Mouse (Mus musculus): ENCODE results near the gene Ttll5.

Gene Ttll5

GRCm38 (mm10) chr12:85848164-85848958 is 23.9 kb downstream of the Ttll5 start:
- peak; percentile 54 for DNase-seq

GRCm38 (mm10) chr12:85850661-85851060 is 26.2 kb downstream of the Ttll5 start:
- no peak for DNase-seq

GRCm38 (mm10) chr12:85853836-85854235 is 29.4 kb downstream of the Ttll5 start:
- no peak for DNase-seq

- DNase-seq: no peak
Measured at GRCm38 (mm10) chr12:85854271-85854670, 29.8 kb downstream of the Ttll5 start.

- no peak for DNase-seq
Measured at GRCm38 (mm10) chr12:85857300-85857699, 32.8 kb downstream of the Ttll5 start.

- DNase-seq: no peak
Measured at GRCm38 (mm10) chr12:85859111-85859510, 34.7 kb downstream of the Ttll5 start.

GRCm38 (mm10) chr12:85859511-85860189 is 35.2 kb downstream of the Ttll5 start:
- peak; percentile 10 for DNase-seq

GRCm38 (mm10) chr12:85862514-85862913 is 38.1 kb downstream of the Ttll5 start:
- DNase-seq: peak; percentile 45

- DNase-seq: peak; percentile 10
Measured at GRCm38 (mm10) chr12:85865526-85865925, 41.1 kb downstream of the Ttll5 start.

- peak; percentile 22 for DNase-seq
Measured at GRCm38 (mm10) chr12:85866624-85867023, 42.2 kb downstream of the Ttll5 start.

GRCm38 (mm10) chr12:85867125-85867524 is 42.7 kb downstream of the Ttll5 start:
- DNase-seq: no peak

- DNase-seq: no peak
Measured at GRCm38 (mm10) chr12:85869423-85869822, 45.0 kb downstream of the Ttll5 start.

- peak; percentile 8 for DNase-seq
Measured at GRCm38 (mm10) chr12:85879631-85880314, 55.3 kb downstream of the Ttll5 start.

GRCm38 (mm10) chr12:85885024-85885423 is 60.6 kb downstream of the Ttll5 start:
- DNase-seq: no peak

- DNase-seq: no peak
Measured at GRCm38 (mm10) chr12:85890054-85890453, 65.6 kb downstream of the Ttll5 start.

GRCm38 (mm10) chr12:85903986-85904385 is 79.5 kb downstream of the Ttll5 start:
- no peak for DNase-seq

- DNase-seq: no peak
Measured at GRCm38 (mm10) chr12:85905666-85906065, 81.2 kb downstream of the Ttll5 start.

- no peak for DNase-seq
Measured at GRCm38 (mm10) chr12:85907896-85908295, 83.4 kb downstream of the Ttll5 start.

GRCm38 (mm10) chr12:85910811-85911210 is 86.4 kb downstream of the Ttll5 start:
- no peak for DNase-seq

- DNase-seq: no peak
Measured at GRCm38 (mm10) chr12:85912712-85913504, 88.4 kb downstream of the Ttll5 start.

- no peak for DNase-seq
Measured at GRCm38 (mm10) chr12:85926897-85927296, 102.4 kb downstream of the Ttll5 start.

- no peak for DNase-seq
Measured at GRCm38 (mm10) chr12:85928513-85928912, 104.1 kb downstream of the Ttll5 start.

GRCm38 (mm10) chr12:85929711-85930110 is 105.3 kb downstream of the Ttll5 start:
- no peak for DNase-seq
